Mouse (Mus musculus) bone marrow macrophage, adult 2 months (primary cell): Measurements from ENCODE around the gene Grifin. TPM values are rescaled to one million over a fixed set of nuclear protein-coding genes. Genes with fewer than 3 reads are reported as not detected.

Experiments
- H3K27ac ChIP-seq: 2 replicates; pipeline ENCODE4 v1.5.1; 2012; ENCODE audit warnings: low read depth, low read length; ENCODE audit not compliant: insufficient read depth
- H3K4me1 ChIP-seq: 2 replicates; pipeline ENCODE4 v1.6.1; 2012; ENCODE audit warnings: low read length; ENCODE audit not compliant: control insufficient read depth, insufficient read depth
- H3K4me3 ChIP-seq: 2 replicates; pipeline ENCODE4 v1.5.1; 2012; ENCODE audit warnings: mild to moderate bottlenecking, low read length, moderate library complexity; ENCODE audit not compliant: insufficient read depth
- CTCF ChIP-seq: IDR thresholded peaks from 2 replicates; pipeline ENCODE4 v1.5.1; 2012; ENCODE audit warnings: low read depth, mild to moderate bottlenecking, low read length, moderate library complexity
- POLR2A ChIP-seq: IDR thresholded peaks from 2 replicates; pipeline ENCODE4 v1.6.1; 2012; ENCODE audit warnings: mild to moderate bottlenecking, low read depth, low read length, borderline replicate concordance
- polyA plus RNA-seq: library from polyadenylated mRNA; stranded (reverse); fragments of >200 nt; gene quantifications from 2 replicates; pipeline ENCODE4 v1.2.4, GENCODE M21; 2012; ENCODE audit not compliant: missing spikeins, insufficient read depth, insufficient read length

The Grifin gene
- not detected in 2 replicates for polyA plus RNA-seq

DNA sequence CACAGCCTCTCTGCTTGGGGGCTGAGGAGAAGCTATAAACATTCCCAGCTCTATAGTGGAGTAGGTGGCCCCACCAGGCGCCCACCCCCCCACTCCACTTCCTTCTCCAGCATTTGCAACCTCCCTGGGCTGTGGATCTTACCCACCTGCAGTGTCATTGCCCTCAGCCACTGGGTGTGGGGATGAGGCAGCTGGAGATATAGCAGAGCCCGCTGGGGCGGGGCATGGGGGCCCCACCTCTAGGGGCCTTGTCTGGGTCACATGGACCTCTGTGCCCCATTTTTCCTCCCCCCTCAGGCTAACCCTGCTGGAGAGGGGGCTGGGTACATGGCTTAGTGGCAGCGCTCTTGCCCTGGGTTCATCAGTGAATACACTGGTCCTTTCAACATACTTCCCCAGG, at the start of gene Grifin:
Gene Grifin (minus strand): TSS at position 176 of the 400 bp plus-strand sequence.
- H3K27ac ChIP-seq = no peak within 1 kb of the TSS

DNA sequence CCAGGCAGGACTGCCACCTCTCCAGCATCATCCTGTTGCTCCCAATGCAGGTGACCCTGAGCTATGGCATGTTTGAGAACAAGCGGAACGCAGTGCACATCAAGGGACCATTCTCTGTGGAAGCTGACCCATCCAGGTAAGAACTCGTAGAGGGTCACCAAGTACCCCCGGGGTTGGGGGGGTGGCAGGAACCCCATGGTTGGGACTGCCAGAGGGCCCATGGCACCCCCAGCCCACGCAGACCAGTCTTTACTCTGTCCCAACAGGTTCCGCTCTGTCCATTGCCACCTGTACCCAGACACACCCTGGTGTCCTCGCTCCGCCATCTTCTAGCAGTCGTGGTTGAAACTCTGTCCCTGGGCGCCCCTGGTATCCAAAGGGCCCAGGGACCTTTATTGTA, 49.3 kb upstream of the Grifin start:
- Histone ChIP-seq H3K27ac (no peak overlapping the region), H3K4me1 (peaks cover 28% of the 10 kb centered on the region)
- TF ChIP-seq POLR2A (no peak), CTCF (no peak)

More for the DNA sequence above, at the start of gene Grifin:
- TF ChIP-seq POLR2A = no peak
- TF ChIP-seq CTCF = no peak
- no peak within 1 kb of the TSS for H3K4me3 ChIP-seq
- no peaks in the 10 kb centered on the region for H3K4me1 ChIP-seq

DNA sequence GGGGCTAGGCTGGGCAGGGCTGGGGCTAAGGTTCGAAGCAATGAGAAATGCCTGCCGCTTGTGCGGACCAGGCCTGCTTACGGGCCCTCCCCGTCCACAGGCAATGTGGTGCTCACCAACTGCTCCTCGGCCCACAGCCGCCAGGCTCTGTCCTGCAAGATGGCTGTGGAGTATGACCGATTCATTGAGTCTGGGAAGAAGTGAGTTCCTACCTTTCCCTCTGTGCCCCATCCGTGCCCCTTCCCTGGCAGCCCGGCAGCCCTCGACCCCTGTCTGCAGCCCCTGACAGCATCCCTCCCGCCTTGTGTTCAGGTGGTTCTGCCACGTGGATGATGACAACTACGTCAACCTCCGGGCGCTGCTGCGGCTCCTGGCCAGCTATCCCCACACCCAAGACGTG, 47.3 kb upstream of the Grifin start:
- Histone ChIP-seq H3K27ac (no peak overlapping the region), H3K4me3 (no peak overlapping the region), H3K4me1 (peaks cover 19% of the 10 kb centered on the region)
- TF ChIP-seq CTCF (no peak), POLR2A (no peak)

More for the DNA sequence above, 49.3 kb upstream of the Grifin start:
- no peak overlapping the region for H3K4me3 ChIP-seq

DNA sequence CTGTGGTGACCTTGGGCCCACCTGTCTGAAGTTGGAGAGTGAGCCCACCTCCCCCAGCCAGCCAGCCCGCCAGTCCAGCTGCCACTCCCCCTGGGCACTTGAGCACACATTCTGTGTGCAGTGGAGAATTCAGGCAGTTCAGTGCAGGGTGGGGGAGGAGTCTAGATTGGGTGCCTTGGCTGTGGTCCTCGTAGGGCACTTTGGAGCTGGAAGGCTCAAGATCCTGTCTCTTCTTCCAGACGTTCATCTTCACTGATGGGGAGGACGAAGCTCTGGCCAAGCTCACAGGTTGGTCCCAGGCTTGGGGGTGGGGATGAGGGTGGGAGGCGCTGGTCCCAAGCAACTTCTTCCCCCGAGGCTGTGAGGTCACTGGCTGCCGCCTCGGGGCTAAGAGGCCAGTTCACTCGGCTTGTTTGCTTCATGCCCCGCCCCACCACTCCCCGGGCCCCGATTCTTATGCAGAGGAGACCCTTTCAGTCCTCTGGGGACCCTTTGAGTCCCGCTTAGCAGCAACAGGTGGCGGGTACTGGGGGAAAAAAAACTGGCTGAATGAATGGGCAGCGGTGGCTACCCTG, 46.8 kb upstream of the Grifin start:
- H3K4me3 ChIP-seq = peak overlapping the region; percentile 96; the same call in 1 of the 2 replicates

DNA sequence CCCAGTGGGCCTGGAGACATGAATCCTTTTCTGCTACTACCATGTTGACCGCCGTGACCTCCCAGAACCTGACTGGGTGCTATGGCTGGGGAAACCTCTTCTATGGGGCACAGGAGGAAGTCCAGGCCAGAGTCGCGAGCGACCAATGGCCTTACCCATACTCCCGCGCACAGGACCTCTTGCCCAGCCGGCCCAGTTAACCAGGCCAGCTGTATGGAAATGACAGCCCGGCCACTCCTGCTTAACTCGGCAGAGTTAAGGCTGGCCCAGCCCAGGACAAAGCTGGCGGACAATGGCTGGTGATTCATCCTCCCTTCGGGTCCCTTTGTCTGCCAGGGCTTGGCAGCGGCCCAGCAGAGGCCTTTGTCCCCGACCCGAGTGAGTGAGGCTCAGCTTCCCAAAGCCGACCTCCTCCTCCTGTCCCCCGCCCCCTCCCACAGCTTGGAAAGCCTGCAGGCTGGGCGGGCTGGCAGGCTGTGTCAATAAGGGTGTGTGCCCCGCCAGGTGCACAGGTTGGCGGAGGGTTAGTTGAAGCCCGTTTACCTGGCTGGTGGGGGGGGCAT, 46.2 kb upstream of the Grifin start:
- Histone ChIP-seq H3K4me1 (peaks cover 10% of the 10 kb centered on the region), H3K27ac (peak overlapping the region; percentile 86), H3K4me3 (peak overlapping the region; percentile 96)
- no peak for TF ChIP-seq CTCF
- no peak for TF ChIP-seq POLR2A

More for the DNA sequence above, 46.8 kb upstream of the Grifin start:
- no peak for TF ChIP-seq POLR2A
- no peak for TF ChIP-seq CTCF
- peak overlapping the region; percentile 86 for H3K27ac ChIP-seq
- peaks cover 15% of the 10 kb centered on the region for H3K4me1 ChIP-seq

DNA sequence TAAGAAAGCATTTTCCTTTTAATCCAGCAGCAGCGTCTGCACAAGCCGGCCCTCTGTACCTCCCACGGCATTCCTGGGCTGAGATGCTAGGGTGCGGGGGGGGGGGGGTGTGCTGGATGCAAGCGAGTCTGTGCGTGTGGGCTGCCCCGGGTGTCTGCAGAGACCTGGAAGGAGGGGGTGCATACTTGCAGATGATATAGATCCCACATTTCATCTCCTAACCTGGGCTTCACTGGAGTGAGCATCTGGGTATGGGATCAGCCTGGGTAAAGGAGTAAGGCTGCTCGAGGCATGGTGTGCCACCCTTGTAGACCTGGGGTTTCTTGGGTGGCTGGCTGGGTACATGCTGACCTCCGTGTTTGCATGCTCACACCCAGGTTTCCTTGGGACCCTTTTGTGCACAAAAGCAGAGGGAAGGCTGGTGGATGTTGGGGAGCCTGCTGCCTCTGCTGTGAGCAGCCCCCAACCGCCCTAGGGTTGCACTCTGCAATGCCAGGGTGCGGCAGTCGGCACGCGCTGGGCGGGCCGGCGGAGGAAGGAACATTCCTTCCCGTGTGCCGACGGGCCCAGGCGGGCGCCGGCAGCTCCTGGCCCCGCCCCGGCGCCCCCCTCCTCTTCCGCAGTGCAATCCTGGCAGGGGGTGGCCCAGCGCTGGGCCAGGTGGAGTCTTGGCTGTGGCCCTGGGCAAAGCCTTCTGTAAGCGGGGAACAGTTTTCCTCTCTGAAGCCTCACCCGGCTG, 45.6 kb upstream of the Grifin start:
- Histone ChIP-seq H3K4me3 (peak overlapping the region; percentile 96), H3K4me1 (peaks cover 6% of the 10 kb centered on the region), H3K27ac (peak overlapping the region; percentile 86)
- no peak for TF ChIP-seq CTCF
- no peak for TF ChIP-seq POLR2A

DNA sequence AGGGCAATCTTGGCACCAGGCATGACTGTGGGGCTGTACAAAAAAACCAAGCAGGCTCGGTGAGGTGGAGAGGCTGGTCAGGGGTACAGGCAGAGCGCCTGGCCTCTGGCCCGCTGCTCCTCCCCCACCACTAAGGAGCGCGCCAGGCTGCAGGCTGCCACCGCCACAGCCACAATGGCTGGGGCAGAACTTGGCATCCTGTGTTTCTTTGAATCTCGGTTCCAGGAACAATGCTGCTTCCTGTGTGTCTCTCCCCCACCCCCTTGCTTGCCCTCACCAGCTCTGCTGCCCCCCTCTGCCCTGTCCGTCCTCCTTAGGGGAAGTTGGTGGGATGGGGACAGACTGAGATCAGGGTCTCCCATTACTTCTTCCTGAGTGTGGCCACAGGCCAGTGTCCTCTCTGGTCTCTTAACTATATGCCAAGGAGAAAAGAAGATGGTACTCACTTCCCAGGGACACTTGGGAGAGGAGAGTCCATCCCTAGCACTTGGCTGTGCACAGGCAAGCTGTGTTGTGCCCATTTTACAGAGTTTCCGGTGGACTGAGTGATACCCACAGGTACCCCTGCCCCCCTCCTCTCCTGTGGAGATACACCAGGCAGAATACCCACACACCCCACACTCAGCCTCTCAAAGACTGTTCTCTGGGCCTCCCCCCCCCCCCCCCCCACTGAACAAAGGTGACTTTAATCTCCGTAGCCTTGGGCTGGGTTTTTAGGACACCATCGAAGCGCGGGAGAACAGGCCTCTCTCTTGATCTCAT, 44.8 kb upstream of the Grifin start:
- H3K4me3 ChIP-seq = peak overlapping the region; percentile 96
- H3K4me1 ChIP-seq = peaks cover 6% of the 10 kb centered on the region
- TF ChIP-seq POLR2A (no peak), CTCF (no peak)
- peak overlapping the region; percentile 86 for H3K27ac ChIP-seq

DNA sequence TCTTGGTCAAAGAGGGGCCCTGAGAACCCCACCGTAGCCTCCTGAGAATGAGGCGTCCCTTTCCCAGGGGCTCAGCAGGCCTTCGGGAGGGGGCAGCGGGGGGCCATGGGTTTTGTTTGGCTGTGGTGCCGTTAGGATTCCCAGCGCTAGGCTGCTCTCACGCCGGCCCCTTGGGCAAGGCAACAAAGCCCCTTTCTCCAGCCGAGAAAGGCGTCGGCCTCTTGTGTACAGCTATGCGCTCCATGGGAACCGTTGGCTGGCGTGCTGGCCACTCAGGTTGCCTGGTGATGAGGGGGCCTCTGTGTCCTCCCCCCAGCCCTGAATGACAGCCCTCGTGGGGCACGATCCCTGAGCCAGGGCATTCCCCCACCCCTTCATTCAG, 43.8 kb upstream of the Grifin start:
- TF ChIP-seq CTCF (no peak), POLR2A (no peak)
- Histone ChIP-seq H3K4me3 (peak overlapping the region; percentile 96), H3K4me1 (peaks cover 6% of the 10 kb centered on the region), H3K27ac (peak overlapping the region; percentile 86)

DNA sequence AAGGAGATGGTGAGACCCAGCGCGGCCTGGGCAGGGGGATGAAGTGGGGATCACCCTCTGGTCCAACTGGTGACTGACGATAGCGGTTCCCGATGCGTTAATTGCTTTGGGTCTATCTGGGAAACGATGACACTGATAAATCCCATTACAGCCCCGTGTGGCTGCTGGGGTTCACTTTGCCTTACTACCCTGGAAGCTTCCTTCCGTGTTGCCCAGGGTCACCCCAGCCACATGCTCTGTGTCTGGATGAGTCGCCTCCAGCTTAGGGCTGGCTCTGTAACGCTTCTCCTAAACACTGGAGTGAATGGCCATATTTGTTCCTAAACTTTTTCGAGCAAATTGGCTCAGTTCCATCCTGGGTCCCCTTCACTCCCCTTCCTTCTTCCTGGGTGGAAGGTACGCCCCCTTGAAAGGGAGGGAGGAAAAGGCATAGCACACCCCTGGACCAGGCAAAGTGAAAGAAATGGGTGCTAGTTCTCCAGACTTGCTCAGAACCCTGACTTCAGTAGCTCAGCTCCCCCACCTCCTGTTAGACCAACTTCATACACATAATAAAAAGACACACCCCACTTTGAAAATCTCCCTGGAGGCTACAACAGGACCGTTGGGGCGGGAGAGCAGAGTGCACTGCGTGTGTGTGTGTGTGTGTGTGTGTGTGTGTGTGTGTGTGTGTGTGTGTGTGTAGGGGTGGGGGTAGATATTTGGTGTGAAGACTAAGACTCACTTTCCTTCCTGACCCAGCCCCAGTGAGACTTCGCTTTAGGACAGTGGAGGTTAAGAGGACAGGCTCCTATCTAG, 43.2 kb upstream of the Grifin start:
- TF ChIP-seq POLR2A (no peak), CTCF (no peak)
- peaks cover 6% of the 10 kb centered on the region for H3K4me1 ChIP-seq

More for the DNA sequence above, 43.2 kb upstream of the Grifin start:
- H3K4me3 ChIP-seq = peak overlapping the region; percentile 96
- H3K27ac ChIP-seq = peak overlapping the region; percentile 86
